Mouse (Mus musculus): Measurements from ENCODE around the gene Twist1. TPM values are rescaled to one million over a fixed set of nuclear protein-coding genes. Genes with fewer than 3 reads are reported as not detected.

The Twist1 gene
- 1 to 10 TPM in 1 of 4 experiments, under 1 TPM in 3; 0.24 to 2.1 (median 0.67) TPM for total RNA-seq (2022)

GRCm38 (mm10) chr12:33957400-33958240 is at the start of gene Twist1:
Gene Twist1 (plus strand): TSS chr12:33957671.
- DNase-seq (ENCODE audit: low spot score in 2 of 2) = peak; percentile 36 to 44

- DNase-seq (ENCODE audit: low spot score in 2 of 2) = no peak
Observed at GRCm38 (mm10) chr12:33926751-33927150, 30.7 kb upstream of the Twist1 start.

- no peak for DNase-seq (ENCODE audit: low spot score in 2 of 2)
Observed at GRCm38 (mm10) chr12:33927334-33928098, 30.0 kb upstream of the Twist1 start.

- no peak for DNase-seq (ENCODE audit: low spot score in 2 of 2)
Observed at GRCm38 (mm10) chr12:33928331-33929192, 28.9 kb upstream of the Twist1 start, which contains the start of gene Ferd3l. Gene Ferd3l (plus strand): TSS chr12:33928425.

GRCm38 (mm10) chr12:33952843-33953242 is 4.6 kb upstream of the Twist1 start:
- DNase-seq (ENCODE audit: low spot score in 2 of 2) = no peak

GRCm38 (mm10) chr12:33954931-33955565 is 2.4 kb upstream of the Twist1 start:
- no peak for DNase-seq (ENCODE audit: low spot score in 2 of 2)

- no peak for DNase-seq (ENCODE audit: low spot score in 2 of 2)
Observed at GRCm38 (mm10) chr12:33955606-33956295, 1.7 kb upstream of the Twist1 start.

GRCm38 (mm10) chr12:33956576-33957399 is 683 bp upstream of the Twist1 start:
- DNase-seq (ENCODE audit: low spot score in 2 of 2) = no peak

GRCm38 (mm10) chr12:33958241-33959194 is 1.0 kb downstream of the Twist1 start:
- no peak for DNase-seq (ENCODE audit: low spot score in 2 of 2)

- DNase-seq (ENCODE audit: low spot score in 2 of 2) = no peak
Observed at GRCm38 (mm10) chr12:33959206-33959605, 1.7 kb downstream of the Twist1 start.

- no peak for DNase-seq (ENCODE audit: low spot score in 2 of 2)
Observed at GRCm38 (mm10) chr12:33959846-33960245, 2.4 kb downstream of the Twist1 start.

- DNase-seq (ENCODE audit: low spot score in 2 of 2) = no peak
Observed at GRCm38 (mm10) chr12:33961013-33961412, 3.5 kb downstream of the Twist1 start.

GRCm38 (mm10) chr12:33962118-33962772 is 4.8 kb downstream of the Twist1 start:
- DNase-seq (ENCODE audit: low spot score in 2 of 2) = no peak

GRCm38 (mm10) chr12:33962773-33963130 is 5.3 kb downstream of the Twist1 start:
- no peak for DNase-seq (ENCODE audit: low spot score in 2 of 2)

- no peak for DNase-seq (ENCODE audit: low spot score in 2 of 2)
Observed at GRCm38 (mm10) chr12:33963671-33964369, 6.3 kb downstream of the Twist1 start.

GRCm38 (mm10) chr12:33964427-33964826 is 7.0 kb downstream of the Twist1 start:
- DNase-seq (ENCODE audit: low spot score in 2 of 2) = no peak
